Mouse (Mus musculus): ENCODE measurements around the gene Ccnd1. TPM values are rescaled to one million over a fixed set of nuclear protein-coding genes. Genes with fewer than 3 reads are reported as not detected.

Ccnd1 gene
- polyA plus RNA-seq, 1 experiment from 2014 or later: 10.1 TPM

- H3K4me2 ChIP-seq (ENCODE audit: low read depth, low read length): no peak overlapping the region
- 56% methylated on average over 2 of the region's 2 CpGs for WGBS (ENCODE audit: insufficient replicate concordance)
- TF ChIP-seq EP300 (IDR thresholded peaks at IDR 0.05; ENCODE audit: low read depth) (no peak), CTCF (IDR thresholded peaks at IDR 0.05; ENCODE audit: low read depth) (peak; percentile 34)
Observed at GRCm38 (mm10) chr7:144887672-144888071, 52.1 kb downstream of the Ccnd1 start.

GRCm38 (mm10) chr7:144883106-144883505 is 56.6 kb downstream of the Ccnd1 start:
- H3K4me3 ChIP-seq (ENCODE audit: low read depth, low read length): no peak overlapping the region
- no peak for TF ChIP-seq EP300 (IDR thresholded peaks at IDR 0.05; ENCODE audit: low read depth)
- TF ChIP-seq CTCF (IDR thresholded peaks at IDR 0.05; ENCODE audit: low read depth): no peak
- H3K4me1 ChIP-seq (ENCODE audit: insufficient read depth): no peaks in the 10 kb centered on the region
- ATAC-seq (no peak), DNase-seq (no peak)
- H3K9me3 ChIP-seq (ENCODE audit: low read length): no peaks in the 10 kb centered on the region
- no peaks in the 10 kb centered on the region for H3K36me3 ChIP-seq (replicated peaks; ENCODE audit: insufficient read depth, low read length)
- H3K9ac ChIP-seq (replicated peaks): no peak overlapping the region
- no peak overlapping the region for H3K4me2 ChIP-seq (ENCODE audit: low read depth, low read length)
- no peaks in the 10 kb centered on the region for H3K27me3 ChIP-seq (ENCODE audit: insufficient read depth, low read length)
- 50% methylated on average over 2 of the region's 2 CpGs for WGBS (ENCODE audit: insufficient replicate concordance)
- H3K27ac ChIP-seq (ENCODE audit: low read depth): no peak overlapping the region

More at GRCm38 (mm10) chr7:144887672-144888071, 52.1 kb downstream of the Ccnd1 start:
- ATAC-seq (no peak), DNase-seq (no peak)
- Histone ChIP-seq H3K27ac (ENCODE audit: low read depth) (no peak overlapping the region), H3K4me3 (ENCODE audit: low read depth, low read length) (no peak overlapping the region), H3K27me3 (ENCODE audit: insufficient read depth, low read length) (peaks cover 16% of the 10 kb centered on the region), H3K36me3 (replicated peaks; ENCODE audit: insufficient read depth, low read length) (no peaks in the 10 kb centered on the region), H3K9me3 (ENCODE audit: low read length) (no peaks in the 10 kb centered on the region), H3K9ac (replicated peaks) (no peak overlapping the region), H3K4me1 (ENCODE audit: insufficient read depth) (no peaks in the 10 kb centered on the region)

Other genes with a start within 250 kb of the Ccnd1 start
- 0.47 and 1.1 TPM in 2 replicates for gene Ano1, start 188.0 kb downstream of the Ccnd1 start, polyA plus RNA-seq (2015; fragmentation: Nextera tagmentation; extraction: Ambion mirVana)
- gene Fgf3, start 101.8 kb downstream of the Ccnd1 start, polyA plus RNA-seq (2015; fragmentation: Nextera tagmentation; extraction: Ambion mirVana): not detected in 2 replicates
- not detected in 2 replicates for gene Fgf4, start 92.6 kb downstream of the Ccnd1 start, polyA plus RNA-seq (2015; fragmentation: Nextera tagmentation; extraction: Ambion mirVana)
- not detected in 2 replicates for gene Fgf15, start 43.4 kb downstream of the Ccnd1 start, polyA plus RNA-seq (2015; fragmentation: Nextera tagmentation; extraction: Ambion mirVana)
- 6.3 and 7.0 TPM in 2 replicates for gene LTO1, start 24.8 kb downstream of the Ccnd1 start, polyA plus RNA-seq (2015; fragmentation: Nextera tagmentation; extraction: Ambion mirVana)